Mouse (Mus musculus): ENCODE measurements around the gene Spock2. TPM values are rescaled to one million over a fixed set of nuclear protein-coding genes. Genes with fewer than 3 reads are reported as not detected.
"Not testable (repeated sequence)": the region's sequence is repeated elsewhere in the genome, so short reads cannot be mapped to it uniquely, and the experiment has no call there.

Gene Spock2
- polyA plus RNA-seq, 2 experiments: 0.04 to 0.06 TPM

GRCm38 (mm10) chr10:60172306-60172705, 66.3 kb downstream of the Spock2 start:
- 70% methylated on average over 4 of the region's 4 CpGs for WGBS (ENCODE audit: insufficient replicate concordance)
- Histone ChIP-seq H3K4me3 (ENCODE audit: insufficient read depth in 1 of 2, low read depth in 2 of 2, low read length in 2 of 2) (no peak overlapping the region), H3K9ac (replicated peaks) (no peak overlapping the region), H3K36me3 (replicated peaks; ENCODE audit: control insufficient read depth, insufficient read depth, low read depth) (no peaks in the 10 kb centered on the region), H3K9me3 (ENCODE audit: control insufficient read depth, low read length) (no peaks in the 10 kb centered on the region), H3K4me1 (replicated peaks; ENCODE audit: control insufficient read depth in 2 of 2, insufficient read depth in 2 of 2, low read length in 1 of 2) (no peaks in the 10 kb centered on the region), H3K27me3 (ENCODE audit: control insufficient read depth, insufficient read depth, low read length) (no peaks in the 10 kb centered on the region), H3K4me2 (ENCODE audit: low read depth) (no peak overlapping the region), H3K27ac (no peak overlapping the region)
- TF ChIP-seq CTCF (IDR thresholded peaks at IDR 0.05; ENCODE audit: low read depth) (no peak), EP300 (IDR thresholded peaks at IDR 0.05; ENCODE audit: low read depth) (no peak)
- ATAC-seq (ENCODE audit: insufficient read depth) (no peak), DNase-seq (ENCODE audit: low read depth in 3 of 3, low spot score in 3 of 3) (no peak)

- Histone ChIP-seq H3K27ac (no peak overlapping the region), H3K36me3 (replicated peaks; ENCODE audit: control insufficient read depth, insufficient read depth, low read depth) (no peaks in the 10 kb centered on the region), H3K9ac (replicated peaks) (no peak overlapping the region), H3K4me2 (ENCODE audit: low read depth) (no peak overlapping the region), H3K4me1 (replicated peaks; ENCODE audit: control insufficient read depth in 2 of 2, insufficient read depth in 2 of 2, low read length in 1 of 2) (no peaks in the 10 kb centered on the region), H3K4me3 (ENCODE audit: insufficient read depth in 1 of 2, low read depth in 2 of 2, low read length in 2 of 2) (no peak overlapping the region), H3K9me3 (ENCODE audit: control insufficient read depth, low read length) (no peaks in the 10 kb centered on the region), H3K27me3 (ENCODE audit: control insufficient read depth, insufficient read depth, low read length) (no peaks in the 10 kb centered on the region)
- no peak for ATAC-seq (ENCODE audit: insufficient read depth)
- no peak for TF ChIP-seq CTCF (IDR thresholded peaks at IDR 0.05; ENCODE audit: low read depth)
- no peak for TF ChIP-seq EP300 (IDR thresholded peaks at IDR 0.05; ENCODE audit: low read depth)
- 72% methylated on average over 10 of the region's 10 CpGs for WGBS (ENCODE audit: insufficient replicate concordance)
- DNase-seq (ENCODE audit: low read depth in 3 of 3, low spot score in 3 of 3): no peak
Measured at GRCm38 (mm10) chr10:60173035-60173434, 67.0 kb downstream of the Spock2 start.

GRCm38 (mm10) chr10:60174506-60174905, 68.5 kb downstream of the Spock2 start:
- DNase-seq (ENCODE audit: low read depth in 3 of 3, low spot score in 3 of 3): no peak
- TF ChIP-seq EP300 (IDR thresholded peaks at IDR 0.05; ENCODE audit: low read depth) (no peak), CTCF (IDR thresholded peaks at IDR 0.05; ENCODE audit: low read depth) (no peak)
- Histone ChIP-seq H3K9ac (replicated peaks) (no peak overlapping the region), H3K4me2 (ENCODE audit: low read depth) (no peak overlapping the region), H3K36me3 (replicated peaks; ENCODE audit: control insufficient read depth, insufficient read depth, low read depth) (no peaks in the 10 kb centered on the region), H3K27me3 (ENCODE audit: control insufficient read depth, insufficient read depth, low read length) (no peaks in the 10 kb centered on the region), H3K9me3 (ENCODE audit: control insufficient read depth, low read length) (no peaks in the 10 kb centered on the region), H3K4me3 (ENCODE audit: insufficient read depth in 1 of 2, low read depth in 2 of 2, low read length in 2 of 2) (no peak overlapping the region), H3K4me1 (replicated peaks; ENCODE audit: control insufficient read depth in 2 of 2, insufficient read depth in 2 of 2, low read length in 1 of 2) (no peaks in the 10 kb centered on the region), H3K27ac (no peak overlapping the region)
- no peak for ATAC-seq (ENCODE audit: insufficient read depth)
- WGBS (ENCODE audit: insufficient replicate concordance): 46% methylated on average over 3 of the region's 3 CpGs

- H3K27ac ChIP-seq; H3K27me3 ChIP-seq (ENCODE audit: control insufficient read depth, insufficient read depth, low read length); ATAC-seq (ENCODE audit: insufficient read depth); H3K4me1 ChIP-seq (replicated peaks; ENCODE audit: control insufficient read depth in 2 of 2, insufficient read depth in 2 of 2, low read length in 1 of 2); H3K9ac ChIP-seq (replicated peaks); H3K4me2 ChIP-seq (ENCODE audit: low read depth); H3K4me3 ChIP-seq (ENCODE audit: insufficient read depth in 1 of 2, low read depth in 2 of 2, low read length in 2 of 2); DNase-seq (ENCODE audit: low read depth in 3 of 3, low spot score in 3 of 3); H3K36me3 ChIP-seq (replicated peaks; ENCODE audit: control insufficient read depth, insufficient read depth, low read depth); H3K9me3 ChIP-seq (ENCODE audit: control insufficient read depth, low read length): not testable (repeated sequence)
- WGBS (ENCODE audit: insufficient replicate concordance): 76% methylated on average over 9 of the region's 9 CpGs
Measured at GRCm38 (mm10) chr10:60175306-60175705, 69.3 kb downstream of the Spock2 start.

Small RNA genes lying within 50 kb of the gene (microRNA-seq; reads per million reads assigned to microRNA genes)
- not detected for gene Mir6906

Other genes starting within 250 kb of the Spock2 start
- gene Dnajb12, start 226.7 kb upstream of the Spock2 start, polyA plus RNA-seq (2012; rRNA removed): 9.5 and 12.4 TPM in 2 replicates
- 12.0 and 15.6 TPM in 2 replicates for gene Dnajb12, start 226.7 kb upstream of the Spock2 start, polyA plus RNA-seq (2014; fragmentation: Nextera tagmentation; extraction: Ambion mirVana)
- 2.5 and 3.3 TPM in 2 replicates for gene Ddit4, start 154.4 kb upstream of the Spock2 start, polyA plus RNA-seq (2012; rRNA removed)
- gene Ddit4, start 154.4 kb upstream of the Spock2 start, polyA plus RNA-seq (2014; fragmentation: Nextera tagmentation; extraction: Ambion mirVana): 0.20 and 0.39 TPM in 2 replicates
- gene Ascc1, start 103.4 kb upstream of the Spock2 start, polyA plus RNA-seq (2012; rRNA removed): 6.7 and 10.7 TPM in 2 replicates
- 15.7 and 16.8 TPM in 2 replicates for gene Ascc1, start 103.4 kb upstream of the Spock2 start, polyA plus RNA-seq (2014; fragmentation: Nextera tagmentation; extraction: Ambion mirVana)
- gene Anapc16, start 103.1 kb upstream of the Spock2 start, polyA plus RNA-seq (2012; rRNA removed): 26.6 and 29.9 TPM in 2 replicates
- 38.9 and 39.7 TPM in 2 replicates for gene Anapc16, start 103.1 kb upstream of the Spock2 start, polyA plus RNA-seq (2014; fragmentation: Nextera tagmentation; extraction: Ambion mirVana)
- 0.11 and 0.13 TPM in 2 replicates for gene Chst3, start 113.0 kb downstream of the Spock2 start, polyA plus RNA-seq (2012; rRNA removed)
- 0.09 TPM in 2 replicates for gene Chst3, start 113.0 kb downstream of the Spock2 start, polyA plus RNA-seq (2014; fragmentation: Nextera tagmentation; extraction: Ambion mirVana)
- gene Psap, start 171.4 kb downstream of the Spock2 start, polyA plus RNA-seq (2012; rRNA removed): 146 and 172 TPM in 2 replicates
- gene Psap, start 171.4 kb downstream of the Spock2 start, polyA plus RNA-seq (2014; fragmentation: Nextera tagmentation; extraction: Ambion mirVana): 45.6 and 46.0 TPM in 2 replicates
- 6.9 and 8.8 TPM in 2 replicates for gene Vsir, start 240.6 kb downstream of the Spock2 start, polyA plus RNA-seq (2012; rRNA removed)
- 6.2 and 6.6 TPM in 2 replicates for gene Vsir, start 240.6 kb downstream of the Spock2 start, polyA plus RNA-seq (2014; fragmentation: Nextera tagmentation; extraction: Ambion mirVana)